Mouse (Mus musculus) adrenal gland, postnatal 10 days (tissue): Measurements from ENCODE around the gene Spata25. TPM values are rescaled to one million over a fixed set of nuclear protein-coding genes. Genes with fewer than 3 reads are reported as not detected.
"Not testable (repeated sequence)": the region's sequence is repeated elsewhere in the genome, so short reads cannot be mapped to it uniquely, and the experiment has no call there.

ENCODE experiments used
- DNase-seq: peaks from one replicate; pipeline ENCODE4 v3.0.0; 2021; ENCODE audit warnings: mixed read lengths
- total RNA-seq, 2 experiments: library from RNA; stranded (reverse); gene quantifications; 2 replicates each; pipeline ENCODE4 v1.2.3; 2021

Gene Spata25
- total RNA-seq, 2 experiments from 2014 or later: not detected

DNA sequence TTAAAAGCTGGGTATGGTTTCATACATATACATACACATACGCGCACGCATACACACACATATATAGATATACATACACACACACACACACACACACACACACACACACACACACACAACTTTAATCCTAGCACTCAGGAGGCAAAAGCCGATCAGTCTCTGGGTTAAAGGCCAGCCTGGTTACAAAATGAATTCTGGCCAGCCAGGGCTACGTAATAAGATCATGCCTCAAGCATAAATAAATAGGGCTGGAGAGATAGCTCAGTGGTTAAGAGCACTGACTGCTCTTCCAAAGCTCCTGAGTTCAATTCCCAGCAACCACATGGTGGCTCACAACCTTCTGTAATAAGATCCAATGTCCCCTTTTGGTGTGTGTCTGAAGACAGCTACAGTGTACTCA is 27.2 kb upstream of the Spata25 start:
- DNase-seq: not testable (repeated sequence)

DNA sequence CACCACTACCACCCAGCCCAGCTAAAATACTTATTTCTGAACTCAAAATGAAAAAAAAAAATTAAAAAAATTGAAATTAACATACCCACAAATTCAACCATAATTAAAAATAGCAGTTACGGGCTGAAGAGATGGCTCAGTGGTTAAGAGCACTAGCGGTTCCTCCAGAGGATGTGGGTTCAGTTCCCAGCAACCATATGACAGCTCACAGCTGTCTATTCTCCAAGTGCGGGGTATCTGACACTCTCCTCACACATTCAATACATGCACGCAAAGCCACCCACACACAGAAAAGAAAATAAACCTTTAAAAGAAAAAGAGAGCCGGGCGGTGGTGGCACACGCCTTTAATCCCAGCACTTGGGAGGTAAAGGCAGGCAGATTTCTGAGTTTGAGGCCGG is 21.7 kb upstream of the Spata25 start:
- no peak for DNase-seq

DNA sequence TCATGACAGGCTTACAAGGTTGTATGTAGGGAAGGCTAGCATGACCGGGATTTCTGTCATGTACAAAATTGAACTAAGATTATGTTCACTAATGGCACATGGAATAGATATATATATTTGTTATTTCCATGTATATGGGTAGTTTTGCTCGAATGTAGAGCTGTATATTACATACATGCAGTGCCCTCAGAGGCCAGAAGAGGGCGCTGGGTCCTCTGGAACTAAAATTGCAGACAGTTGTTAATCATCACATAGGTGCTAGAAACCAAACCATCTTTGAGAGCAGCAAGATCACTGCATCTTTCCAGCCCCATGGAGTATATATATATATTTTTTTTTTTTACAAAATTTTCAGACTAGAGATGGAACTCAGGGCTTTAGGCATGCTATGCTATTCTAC is 17.4 kb upstream of the Spata25 start:
- DNase-seq: no peak

DNA sequence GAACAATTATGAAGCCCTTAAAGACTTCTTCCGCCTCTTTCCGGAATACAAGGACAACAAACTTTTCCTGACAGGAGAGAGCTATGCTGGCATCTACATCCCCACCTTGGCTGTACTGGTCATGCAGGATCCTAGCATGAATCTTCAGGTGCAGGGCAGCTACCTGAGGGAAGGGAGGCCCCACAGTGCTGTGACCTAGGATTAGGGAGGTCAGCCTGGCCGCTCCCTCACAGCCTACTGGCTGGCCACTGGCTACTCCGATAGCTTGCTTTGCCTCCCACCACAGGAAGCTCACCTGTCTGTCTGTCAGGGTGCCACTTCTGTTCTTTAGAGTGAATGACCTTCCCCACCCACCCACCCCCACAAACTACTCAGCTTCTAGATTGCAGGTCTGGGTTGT is 6.8 kb upstream of the Spata25 start:
- no peak for DNase-seq

DNA sequence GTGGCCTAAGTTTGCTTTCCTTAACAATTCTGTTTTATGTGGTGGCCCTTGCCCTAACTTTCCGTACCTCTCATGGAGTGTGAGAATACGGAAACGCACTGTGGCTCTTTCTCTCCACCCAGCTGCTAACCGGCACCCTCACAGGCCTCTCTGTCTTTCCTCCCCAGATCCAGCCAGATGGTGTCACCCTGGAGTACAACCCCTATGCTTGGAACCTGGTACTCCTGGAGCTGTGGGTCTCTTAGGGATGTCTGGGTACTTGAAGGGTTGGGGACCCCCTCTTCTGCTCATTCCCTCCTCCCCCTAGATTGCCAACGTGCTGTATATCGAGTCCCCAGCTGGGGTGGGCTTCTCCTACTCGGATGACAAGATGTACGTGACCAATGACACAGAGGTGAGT is 6.2 kb upstream of the Spata25 start:
- peak; percentile 23 for DNase-seq

DNA sequence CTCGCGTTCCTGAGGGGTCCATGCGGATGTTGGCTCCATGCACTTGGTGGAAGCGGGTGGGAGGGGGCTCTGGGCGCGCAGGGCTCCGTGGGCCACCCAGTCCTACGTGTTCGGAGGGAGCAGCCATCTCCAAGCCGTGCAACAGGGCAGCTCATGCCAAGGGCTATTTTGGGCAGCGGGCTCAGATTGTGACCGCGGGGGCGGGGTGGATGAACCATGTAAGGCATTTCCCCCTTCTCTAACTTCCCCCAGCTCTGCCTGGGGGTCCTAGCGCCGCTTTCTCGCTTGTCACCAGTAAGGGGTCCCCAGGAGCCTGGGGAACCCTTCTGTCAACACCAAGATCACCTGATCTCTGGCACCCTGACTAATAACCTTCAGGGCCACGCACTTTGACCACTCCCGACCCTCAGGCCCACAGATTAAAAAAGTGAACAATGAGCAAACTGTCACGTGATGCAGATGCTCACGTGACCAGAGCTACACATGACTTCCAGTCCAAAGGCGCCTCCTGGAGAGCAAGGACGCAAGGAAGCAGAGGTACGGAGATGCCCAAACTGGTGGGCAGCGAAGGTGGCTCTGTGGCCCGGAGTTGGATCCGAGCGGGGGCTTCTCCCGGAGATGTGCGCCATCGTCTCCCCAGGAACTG is 5.1 kb upstream of the Spata25 start, which contains the start of gene Neurl2:
Gene Neurl2 (minus strand): TSS at position 143 of the 646 bp plus-strand sequence.
- peak; percentile 92 for DNase-seq

DNA sequence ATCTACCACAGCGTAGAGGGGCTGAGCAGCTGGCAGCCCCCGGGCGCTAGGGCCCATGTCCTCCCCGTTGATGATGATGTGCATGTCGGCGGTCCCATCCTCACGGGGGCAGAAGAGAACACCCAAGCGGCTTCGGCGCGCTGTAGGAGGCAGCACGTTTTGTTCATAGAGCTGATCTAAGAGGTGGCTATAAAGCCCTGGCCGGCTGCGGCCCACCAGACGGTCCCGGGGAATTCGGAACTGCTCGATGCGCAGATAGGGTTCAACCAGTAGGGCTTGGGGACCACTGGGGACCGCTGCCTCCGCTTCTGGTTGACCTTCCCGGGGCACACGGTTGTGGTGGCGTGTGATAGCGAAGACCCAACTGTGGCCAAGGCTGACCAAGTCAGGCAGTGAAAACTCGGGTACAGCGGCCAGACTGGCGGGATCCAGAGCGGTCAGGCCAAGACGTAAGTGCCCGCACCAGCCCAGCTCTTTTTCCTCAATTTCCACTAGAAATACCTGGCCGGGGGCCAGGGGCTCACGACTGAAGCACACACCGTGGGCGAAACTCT is 4.5 kb upstream of the Spata25 start, which contains the start of gene Ctsa:
Gene Ctsa (plus strand): TSS at position 126 of the 554 bp plus-strand sequence.
- DNase-seq: peak; percentile 85

DNA sequence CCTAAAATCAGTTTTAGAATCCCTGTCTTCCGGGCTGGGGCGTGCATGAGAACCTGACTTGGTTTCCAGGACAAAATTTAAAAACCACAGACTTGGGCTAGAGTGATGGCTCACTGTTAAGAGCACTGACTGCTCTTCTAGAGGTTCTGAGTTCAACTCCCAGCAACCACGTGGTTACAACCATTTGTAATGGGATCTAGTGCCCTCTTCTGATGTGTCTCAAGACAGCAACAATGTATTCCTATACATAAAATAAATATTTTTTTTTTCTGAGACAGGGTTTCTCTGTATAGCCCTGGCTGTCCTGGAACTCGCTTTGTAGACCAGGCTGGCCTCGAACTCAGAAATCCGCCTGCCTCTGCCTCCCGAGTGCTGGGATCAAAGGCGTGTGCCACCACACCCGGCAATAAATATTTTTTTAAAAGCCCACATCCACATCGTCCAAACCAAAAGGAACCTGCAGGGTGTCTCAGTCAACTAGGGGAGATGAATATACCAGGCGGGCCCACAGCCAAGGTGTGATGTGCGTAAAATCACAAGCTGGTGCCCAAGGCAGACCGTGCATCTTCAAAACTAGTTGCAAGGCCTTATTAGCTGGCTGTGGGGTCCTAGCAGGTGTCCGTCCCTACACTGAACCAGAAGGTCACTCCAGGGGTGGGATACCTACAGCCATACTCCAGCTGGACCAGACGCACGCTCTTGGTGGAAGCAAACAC is 3.9 kb upstream of the Spata25 start:
- DNase-seq: no peak

DNA sequence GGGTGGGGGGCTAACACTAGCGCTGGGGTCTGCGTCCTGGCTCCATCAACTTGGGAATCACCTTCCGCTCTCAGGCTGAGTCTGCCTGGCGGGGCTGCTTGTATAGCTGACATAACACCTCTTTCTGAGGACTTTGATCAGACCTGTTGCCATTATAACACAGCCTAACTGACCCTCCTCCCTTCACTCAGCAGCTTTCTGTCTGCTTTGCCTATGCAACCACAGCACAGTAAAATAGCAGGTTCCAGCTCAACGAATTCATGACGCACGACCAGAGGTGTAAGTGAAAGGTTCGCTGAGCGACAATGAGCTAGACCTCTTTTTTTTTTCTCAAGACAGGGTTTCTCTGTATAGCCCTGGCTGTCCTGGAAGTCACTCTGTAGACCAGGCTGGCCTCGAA is 2.7 kb upstream of the Spata25 start:
- no peak for DNase-seq

DNA sequence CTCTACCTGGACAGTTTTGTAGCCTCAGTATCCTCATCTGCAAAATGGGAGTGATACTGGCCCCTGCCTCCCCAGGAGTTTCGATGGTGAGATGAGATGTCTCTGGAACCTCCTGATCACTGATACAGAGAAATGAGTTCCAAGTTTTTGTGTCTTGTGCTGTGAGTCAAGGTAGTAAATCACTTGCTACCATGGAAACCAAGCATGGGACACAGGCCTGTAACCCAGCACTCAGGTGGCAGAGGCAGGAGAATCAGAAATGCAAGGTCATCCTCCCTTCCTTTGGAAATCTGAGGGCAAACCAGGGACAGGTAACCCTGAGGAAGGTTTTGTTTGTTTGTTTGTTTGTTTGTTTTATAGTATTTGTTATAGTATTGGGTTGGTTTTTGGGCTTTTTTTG is 753 bp upstream of the Spata25 start:
- no peak for DNase-seq

DNA sequence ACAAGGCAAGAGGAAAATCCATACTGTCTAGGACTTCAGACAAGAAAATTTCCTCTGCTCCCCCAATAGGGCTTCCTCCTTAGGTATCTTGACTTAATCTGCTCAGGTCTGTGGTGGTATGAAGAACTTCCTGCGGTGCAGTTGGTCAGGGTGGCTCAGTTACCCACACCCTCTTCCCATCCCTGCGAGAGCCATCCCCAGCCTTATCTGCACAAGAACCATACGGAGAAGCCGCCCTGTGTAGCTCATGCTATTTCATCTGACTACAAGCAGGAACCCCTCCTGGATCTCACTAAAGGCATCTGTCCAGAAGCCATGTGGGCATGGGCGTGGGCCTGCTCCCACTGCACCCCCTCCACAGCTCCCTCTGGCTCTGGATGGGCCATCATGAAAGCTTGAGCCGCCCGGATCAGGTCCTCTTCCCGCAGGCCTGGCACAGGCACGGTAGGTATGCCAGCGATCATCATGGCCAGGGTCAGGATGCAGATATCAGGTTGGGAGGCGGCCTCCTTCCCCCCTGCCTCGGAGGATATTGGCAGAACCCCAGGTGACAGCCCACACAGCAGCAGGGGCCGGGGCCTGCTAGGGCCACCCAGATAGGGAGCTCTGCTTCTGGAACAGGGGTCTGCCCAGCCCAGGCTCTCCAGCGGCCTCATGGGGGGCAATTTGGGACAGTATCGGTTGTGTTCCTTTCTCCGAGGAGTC is 1.0 kb downstream of the Spata25 start:
- no peak for DNase-seq

DNA sequence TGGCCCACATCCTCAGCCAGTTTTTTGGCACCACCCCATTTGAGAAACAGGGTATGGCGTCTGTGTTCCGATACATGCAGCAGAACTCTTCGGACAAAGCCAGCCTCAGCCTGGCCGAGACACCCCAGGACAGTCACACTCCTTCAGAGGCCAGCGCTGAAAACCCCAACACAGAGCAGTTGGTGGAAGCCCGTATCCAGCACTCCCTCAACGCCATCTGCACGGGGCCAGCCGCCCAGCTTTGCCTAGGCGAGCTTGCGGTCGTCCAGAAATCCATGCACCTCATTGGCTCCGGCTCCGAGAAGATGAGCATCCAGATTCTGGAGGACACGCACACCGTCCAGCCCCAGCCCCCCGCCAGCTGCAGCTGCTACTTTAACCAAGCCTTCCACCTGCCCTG is 2.8 kb downstream of the Spata25 start:
- DNase-seq: no peak

DNA sequence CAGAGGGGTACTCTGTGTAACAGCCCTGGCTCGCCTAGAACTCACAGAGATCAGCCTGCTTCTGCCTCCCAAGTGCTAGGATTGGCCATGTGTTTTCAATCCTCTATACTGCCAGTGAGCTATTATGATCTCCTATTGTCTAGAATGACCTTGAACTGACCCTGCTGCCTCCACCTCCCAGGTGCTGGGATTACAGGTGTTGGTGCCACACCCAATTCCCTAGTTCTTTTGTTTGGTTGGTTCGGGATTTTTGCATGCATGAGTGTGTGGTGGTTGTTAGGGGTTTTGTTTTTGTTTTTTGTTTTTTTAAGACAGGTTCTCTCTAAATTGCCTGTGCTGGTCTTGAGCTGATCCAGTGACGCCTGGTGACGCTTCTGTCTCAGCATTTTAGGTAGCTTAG is 4.4 kb downstream of the Spata25 start:
- DNase-seq: no peak

DNA sequence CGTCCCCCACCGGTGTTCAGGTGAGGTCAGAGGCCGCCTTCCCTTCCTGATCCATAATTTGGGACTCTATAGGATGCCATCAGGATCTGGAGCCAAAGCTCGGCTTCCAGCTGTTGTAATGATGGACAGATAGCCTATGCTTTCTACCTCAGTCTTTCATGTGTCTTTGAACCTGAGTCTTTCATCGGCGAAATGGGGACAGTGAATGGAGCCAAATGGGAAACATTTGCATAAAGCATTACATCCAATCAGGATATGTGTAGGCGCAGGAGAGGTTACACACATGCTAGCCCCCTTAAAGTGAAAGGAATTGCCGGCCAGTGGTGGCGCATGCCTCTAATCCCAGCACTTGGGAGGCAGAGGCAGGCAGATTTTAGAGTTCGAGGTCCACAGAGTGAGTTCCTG is 5.2 kb downstream of the Spata25 start:
- peak; percentile 43 for DNase-seq

DNA sequence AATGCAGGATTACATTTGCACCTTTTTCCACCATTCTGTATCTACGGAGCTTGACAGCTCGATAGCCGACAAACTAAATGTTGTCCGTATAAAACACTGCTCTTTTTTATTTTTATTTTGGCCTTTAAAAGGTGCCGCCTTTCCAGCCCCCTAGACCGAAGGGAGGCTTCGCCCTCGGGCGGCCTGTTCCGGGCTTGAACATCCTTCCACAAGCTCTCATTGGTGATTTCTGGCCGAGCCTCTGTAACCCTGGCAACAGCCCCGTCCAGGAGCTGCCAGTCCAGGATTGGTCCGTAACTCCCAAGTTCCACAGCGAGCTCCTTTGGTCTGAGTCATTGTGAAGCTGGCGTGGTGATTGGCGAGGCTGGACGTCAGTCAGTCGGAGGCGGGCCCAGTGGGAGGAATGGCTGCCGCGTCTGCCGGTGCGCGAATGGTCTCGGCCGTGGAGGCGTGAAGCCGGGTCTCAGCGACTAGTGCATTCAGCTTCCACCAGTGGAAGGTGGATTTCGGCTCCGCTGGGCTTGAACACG is 5.6 kb downstream of the Spata25 start, which contains the start of gene Zswim1:
Gene Zswim1 (plus strand): TSS at position 51 of the 530 bp plus-strand sequence.
- peak; percentile 100 for DNase-seq

DNA sequence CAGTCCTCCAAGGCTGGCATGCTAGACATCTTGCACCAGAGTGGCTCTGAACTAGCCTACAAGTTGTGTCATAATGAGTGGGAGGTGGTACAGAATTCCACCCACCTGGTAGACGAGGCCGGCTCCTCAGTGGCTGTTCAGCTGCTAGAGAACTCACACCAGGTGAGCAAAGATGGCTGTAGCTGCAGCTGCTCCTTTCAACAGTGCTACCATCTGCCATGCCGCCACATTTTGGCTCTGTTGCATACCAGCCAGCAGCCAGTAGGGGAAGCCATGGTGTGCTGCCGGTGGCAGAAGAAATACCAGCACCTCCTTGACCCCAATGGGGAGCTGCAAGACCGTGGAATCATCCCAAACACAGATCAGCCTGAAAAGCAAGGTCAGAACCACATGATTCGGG is 7.3 kb downstream of the Spata25 start:
- no peak for DNase-seq

DNA sequence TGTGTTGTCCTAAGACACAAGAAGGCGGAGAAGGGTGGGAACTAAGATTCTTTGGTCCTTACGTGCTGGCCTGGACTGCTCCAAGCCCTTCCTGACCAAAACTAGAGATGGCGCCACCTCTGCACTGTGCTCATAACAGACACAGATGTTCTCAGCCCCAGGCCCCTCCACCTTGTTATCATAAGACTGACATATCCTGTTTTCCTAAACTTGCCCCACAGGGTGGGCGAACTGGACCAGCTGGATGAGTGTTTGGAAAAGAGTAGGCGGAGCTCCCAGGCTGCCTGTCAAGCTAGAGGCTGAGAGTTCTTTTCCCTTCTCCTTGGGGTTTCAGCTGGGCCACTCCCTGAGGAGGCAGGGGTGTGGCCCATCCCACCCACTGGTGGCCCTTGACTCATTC is 10.6 kb downstream of the Spata25 start:
- DNase-seq: no peak

DNA sequence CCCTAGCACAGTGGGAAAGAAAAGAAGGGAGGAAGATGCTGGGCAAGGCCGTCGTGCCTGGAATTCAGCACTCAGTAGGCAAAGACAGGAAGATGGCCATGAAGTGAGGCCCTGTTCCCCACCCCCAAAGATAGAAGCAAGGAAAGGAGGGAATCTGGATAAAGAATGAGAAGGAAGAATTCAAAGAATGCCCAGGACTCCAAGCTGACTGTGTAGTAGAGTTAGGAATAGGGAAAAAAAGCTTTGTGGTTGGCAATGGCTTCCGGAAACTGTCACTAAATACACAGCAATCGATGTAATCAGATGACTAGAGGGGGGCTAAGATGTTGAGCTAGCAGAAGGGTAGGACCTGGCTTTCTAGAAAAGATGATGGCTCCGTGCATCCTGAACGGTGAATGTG is 11.1 kb downstream of the Spata25 start:
- no peak for DNase-seq

DNA sequence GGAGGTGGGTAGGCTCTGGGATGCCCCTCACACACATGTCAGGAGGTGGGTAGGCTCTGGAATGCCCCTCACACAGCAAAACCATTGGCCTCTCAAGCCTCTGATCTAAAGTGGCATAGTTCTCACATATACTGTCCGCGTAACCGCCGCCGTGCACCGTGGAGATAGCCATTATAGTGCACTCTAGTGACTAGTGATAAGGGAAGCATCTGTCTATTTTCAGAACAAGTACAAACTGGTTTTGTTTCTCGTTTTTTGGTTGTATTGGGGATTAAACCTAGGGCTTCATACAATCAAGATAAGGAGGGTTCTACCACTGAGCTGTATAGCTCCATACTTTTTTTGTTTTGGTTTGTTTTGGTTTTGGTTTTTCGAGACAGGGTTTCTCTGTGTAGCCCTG is 12.5 kb downstream of the Spata25 start:
- DNase-seq: no peak

DNA sequence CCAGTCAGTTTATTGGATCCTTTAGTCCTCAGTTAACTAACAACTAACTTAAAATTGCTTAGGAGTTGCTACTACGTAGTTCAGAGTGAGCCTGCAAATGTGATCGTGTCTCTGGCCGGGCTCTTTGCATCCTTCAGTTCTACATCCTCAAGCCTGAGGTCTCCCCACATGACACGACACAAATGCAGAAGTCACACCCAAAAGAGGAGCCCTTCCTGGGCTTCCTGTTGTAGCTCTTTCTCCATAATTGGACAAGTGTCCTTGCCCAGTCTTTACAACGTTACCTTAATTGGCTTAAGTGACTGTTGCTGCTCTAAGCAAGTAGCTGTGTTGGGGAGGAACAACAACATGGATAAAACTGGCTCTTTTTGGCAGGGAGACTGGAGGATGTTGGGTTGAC is 13.0 kb downstream of the Spata25 start:
- DNase-seq: no peak

DNA sequence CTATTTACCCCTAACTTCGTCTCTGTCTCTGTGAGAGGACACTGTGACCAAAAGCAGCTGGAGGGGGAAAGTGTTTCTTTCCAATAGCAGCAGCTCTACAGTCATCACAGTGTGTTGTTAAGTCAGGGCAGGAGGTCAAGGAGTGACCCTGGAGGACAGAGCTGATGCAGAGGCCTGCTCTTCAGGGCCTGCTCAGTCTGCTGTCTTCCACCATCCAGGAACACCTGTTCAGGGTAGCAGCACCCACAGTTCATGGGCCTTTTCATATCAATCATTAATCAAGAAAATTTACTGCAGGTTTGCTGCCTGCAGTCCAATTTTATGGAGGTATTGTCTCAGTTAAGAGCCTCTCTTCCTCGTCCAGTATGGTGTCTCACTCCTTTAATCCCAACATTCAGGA is 14.8 kb downstream of the Spata25 start:
- no peak for DNase-seq

DNA sequence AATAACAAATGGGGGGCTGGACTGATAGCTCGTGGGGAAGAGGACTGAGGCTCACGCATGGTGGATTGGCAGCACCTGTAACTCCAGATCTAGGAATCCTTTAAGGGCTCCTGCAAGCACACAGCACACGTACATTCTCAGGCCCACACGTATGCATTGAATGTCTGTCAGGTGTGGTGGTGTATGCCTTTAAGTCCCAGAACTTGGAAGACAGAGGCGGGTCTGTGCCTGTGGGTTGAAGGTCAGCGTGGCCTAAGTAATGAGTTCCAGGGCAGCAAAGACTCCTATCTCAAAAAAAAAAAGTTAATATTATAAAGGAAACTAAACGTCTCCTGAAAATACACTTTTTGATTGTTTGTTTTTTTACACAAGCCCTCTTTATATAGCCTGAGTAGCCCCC is 21.7 kb downstream of the Spata25 start:
- peak; percentile 12 for DNase-seq

DNA sequence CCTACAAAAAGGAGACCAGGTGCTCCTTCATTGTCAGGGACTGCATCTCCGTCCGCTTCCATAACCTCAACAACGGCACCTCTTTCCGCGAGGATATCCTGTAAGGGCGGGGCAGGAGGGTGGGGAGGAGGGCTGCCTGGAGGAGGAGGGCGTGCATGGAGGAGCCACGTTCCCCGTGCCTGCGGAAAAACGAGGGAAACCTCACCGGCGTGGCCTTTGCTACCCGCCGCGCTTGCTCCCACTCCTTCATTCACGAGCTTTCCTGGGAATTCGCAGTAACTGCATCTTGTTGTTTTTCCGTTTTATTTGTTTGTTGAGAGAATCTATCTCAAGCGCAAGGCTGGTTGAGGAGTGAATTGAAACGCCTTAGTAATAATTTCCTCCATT is 23.0 kb downstream of the Spata25 start:
- DNase-seq: no peak
